Mouse (Mus musculus) midbrain, embryonic 16.5 days (tissue): Measurements from ENCODE around the gene Zfp81. TPM values are rescaled to one million over a fixed set of nuclear protein-coding genes. Genes with fewer than 3 reads are reported as not detected.
"Not testable (repeated sequence)": the region's sequence is repeated elsewhere in the genome, so short reads cannot be mapped to it uniquely, and the experiment has no call there.

ENCODE experiments used
- ATAC-seq: fragments of 200-750 bp; cut with Nextera tagmentation; 2 replicates; pipeline ENCODE4 v1.8.0; 2017; ENCODE audit warnings: moderate TSS enrichment
- H3K27ac ChIP-seq: fragments of 300-500 bp; sonication (generic); 2 replicates; pipeline ENCODE4 v1.5.1; 2014; ENCODE audit warnings: mild to moderate bottlenecking, low read length, mixed read lengths
- H3K27me3 ChIP-seq: fragments of 300-500 bp; sonication (generic); 2 replicates; pipeline ENCODE4 v1.6.1; 2014; ENCODE audit warnings: low read depth, low read length, mixed read lengths; ENCODE audit not compliant: control insufficient read depth, insufficient read depth
- H3K36me3 ChIP-seq: fragments of 300-500 bp; sonication (generic); 2 replicates; pipeline ENCODE4 v1.6.1; 2014; ENCODE audit warnings: mild to moderate bottlenecking, low read length, moderate library complexity, mixed read lengths; ENCODE audit not compliant: control insufficient read depth, insufficient read depth
- H3K4me1 ChIP-seq: fragments of 300-500 bp; sonication (generic); 2 replicates; pipeline ENCODE4 v1.6.1; 2014; ENCODE audit warnings: mild to moderate bottlenecking, low read length, mixed read lengths; ENCODE audit not compliant: control insufficient read depth, insufficient read depth
- H3K4me2 ChIP-seq: fragments of 300-500 bp; sonication (generic); 2 replicates; pipeline ENCODE4 v1.6.1; 2014; ENCODE audit warnings: mild to moderate bottlenecking, low read length, mixed read lengths
- H3K4me3 ChIP-seq: fragments of 300-500 bp; sonication (generic); 2 replicates; pipeline ENCODE4 v1.5.1; 2014; ENCODE audit warnings: low read depth, mild to moderate bottlenecking, low read length, moderate library complexity, mixed read lengths
- H3K9ac ChIP-seq: fragments of 300-500 bp; sonication (generic); 2 replicates; pipeline ENCODE4 v1.6.1; 2014; ENCODE audit warnings: low read depth, low read length, mixed read lengths
- H3K9me3 ChIP-seq: fragments of 300-500 bp; sonication (generic); replicated peaks from 2 replicates; pipeline ENCODE4 v1.6.1; 2014; ENCODE audit warnings: mild to moderate bottlenecking, low read length, mixed read lengths; ENCODE audit not compliant: control insufficient read depth, poor library complexity, severe bottlenecking
- WGBS: fragments of 180-500 bp; shearing (Covaris S2); extraction: QIAGEN DNeasy Blood & Tissue Kit; methylation state at CpG from one replicate; pipeline ENCODE4 v1.1.7; 2014; 5-methylcytosine and 5-hydroxymethylcytosine counted together
- polyA plus RNA-seq: library from polyadenylated mRNA; unstranded; fragments of >200 nt; fragmentation: Nextera tagmentation; extraction: Ambion mirVana; gene quantifications from 2 replicates; pipeline ENCODE4 v1.2.1, GENCODE M21; 2015

Zfp81 gene
- polyA plus RNA-seq, result 12.9 and 17.0 TPM in 2 replicates

DNA sequence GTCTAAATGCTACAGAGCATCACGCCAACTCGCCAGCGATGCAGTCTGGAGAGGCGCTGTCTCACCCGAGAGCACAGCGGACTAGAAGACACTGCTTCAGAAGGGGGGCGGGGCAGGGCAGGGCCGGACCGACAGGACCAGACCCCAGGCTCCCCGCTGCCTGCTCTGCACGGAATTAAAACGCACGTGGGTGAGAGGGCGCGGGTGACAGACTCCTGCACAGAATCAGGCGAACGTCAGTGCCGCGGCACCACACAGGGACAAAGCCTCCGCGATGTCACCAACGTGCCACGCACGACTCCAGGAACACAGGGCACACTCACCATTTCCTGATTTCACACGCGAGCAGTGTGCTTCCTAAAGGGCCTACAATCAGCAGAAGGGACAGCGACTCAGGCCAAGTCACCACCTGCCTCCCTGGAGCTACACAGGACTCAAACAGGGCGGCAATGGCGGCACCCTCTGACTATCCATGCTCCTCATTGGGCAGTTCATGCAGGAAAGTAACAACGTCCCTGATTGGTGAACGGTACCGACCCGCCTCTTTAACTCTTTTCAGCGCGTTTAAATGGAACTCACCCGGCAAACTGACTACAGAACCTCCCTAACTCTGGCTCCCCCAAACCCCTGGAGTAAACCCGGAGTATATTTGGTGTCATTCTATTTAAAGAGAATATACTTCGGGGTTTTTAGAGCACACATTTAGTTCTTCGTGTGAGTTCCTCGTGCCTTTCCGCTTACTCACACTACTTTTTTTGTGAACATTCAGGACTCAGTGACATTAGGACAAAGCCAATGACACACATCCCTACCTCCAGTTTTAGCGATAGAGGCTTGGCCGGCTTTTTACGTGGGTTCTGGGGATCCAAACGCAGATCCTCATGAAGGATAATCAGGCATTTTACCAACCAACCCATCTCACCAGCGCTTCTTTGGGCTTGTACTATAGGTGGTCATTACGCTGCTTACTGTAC lies at the start of gene Zfp81:
Gene Zfp81 (minus strand): TSS at position 468 of the 974 bp plus-strand sequence.
- 3% methylated on average over 47 of the region's 47 CpGs for WGBS
- Histone ChIP-seq H3K4me1 (peaks cover 9% of the 10 kb centered on the region), H3K27me3 (no peaks in the 10 kb centered on the region), H3K27ac (peak within 1 kb of the TSS; percentile 88), H3K4me3 (peak within 1 kb of the TSS; percentile 76), H3K9ac (peak within 1 kb of the TSS; percentile 83), H3K9me3 (no peaks in the 10 kb centered on the region), H3K36me3 (no peaks in the 10 kb centered on the region), H3K4me2 (peak within 1 kb of the TSS; percentile 84)
- peak; percentile 100 for ATAC-seq

DNA sequence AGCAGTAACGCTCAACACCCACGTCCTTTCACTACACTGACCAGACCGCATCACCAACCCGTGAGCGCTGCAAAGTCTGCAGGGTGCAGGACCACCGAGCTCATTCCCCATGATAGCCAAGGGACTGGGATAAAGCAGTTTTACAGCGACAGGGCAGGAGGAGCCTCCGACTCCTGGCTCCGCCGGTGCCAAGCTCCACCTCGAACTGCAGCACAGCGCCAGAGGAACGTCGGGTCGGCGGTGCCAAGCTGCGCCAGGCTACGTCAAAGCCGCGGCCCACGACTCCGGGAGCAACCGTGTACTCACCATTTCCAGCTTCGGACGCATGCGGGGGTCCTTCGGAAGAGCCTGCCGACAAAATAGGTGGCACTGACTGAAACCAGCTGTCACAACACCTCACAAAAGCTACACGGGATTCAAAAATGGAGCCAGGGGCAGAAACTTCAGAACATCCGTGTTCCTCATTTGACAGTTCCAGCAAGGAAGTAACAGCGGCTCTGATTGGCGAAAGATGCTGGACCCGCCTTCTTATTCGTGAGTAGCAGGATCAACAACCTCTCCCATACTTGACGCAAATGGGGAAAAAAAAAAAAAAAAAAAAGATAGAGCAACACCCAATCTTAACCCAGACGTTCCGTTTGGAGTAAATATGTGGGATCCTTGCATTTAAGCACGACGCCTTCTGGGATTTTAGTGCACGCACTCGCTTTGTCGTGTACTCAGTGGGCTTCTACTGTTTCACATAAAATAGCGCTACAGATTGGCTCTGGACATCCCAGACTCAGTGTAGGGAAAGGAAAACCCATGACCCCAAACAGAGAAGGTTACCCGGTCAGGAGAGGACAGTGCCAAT lies 35.7 kb upstream of the Zfp81 start, which contains the start of gene Zfp101:
Gene Zfp101 (minus strand): TSS at position 460 of the 853 bp plus-strand sequence.
- H3K4me1 ChIP-seq, result peaks cover 13% of the 10 kb centered on the region
- peak; percentile 99 for ATAC-seq
- peak within 1 kb of the TSS; percentile 75 for H3K9ac ChIP-seq
- H3K27me3 ChIP-seq, result no peaks in the 10 kb centered on the region
- no peaks in the 10 kb centered on the region for H3K9me3 ChIP-seq
- no peaks in the 10 kb centered on the region for H3K36me3 ChIP-seq
- peak within 1 kb of the TSS; percentile 87 for H3K4me3 ChIP-seq
- H3K27ac ChIP-seq, result peak within 1 kb of the TSS; percentile 90
- WGBS, result under 1% methylated on average over 44 of the region's 44 CpGs
- H3K4me2 ChIP-seq, result peak within 1 kb of the TSS; percentile 69

GRCm38 (mm10) chr17:33392271-33392670 lies 33.6 kb upstream of the Zfp81 start:
- H3K27me3 ChIP-seq, result no peaks in the 10 kb centered on the region
- WGBS, result 94% methylated on average over 5 of the region's 5 CpGs
- peaks cover 13% of the 10 kb centered on the region for H3K4me1 ChIP-seq
- no peak for ATAC-seq
- H3K9ac ChIP-seq, result no peak overlapping the region
- no peaks in the 10 kb centered on the region for H3K9me3 ChIP-seq
- H3K4me3 ChIP-seq, result no peak overlapping the region
- no peaks in the 10 kb centered on the region for H3K36me3 ChIP-seq
- H3K27ac ChIP-seq, result no peak overlapping the region
- H3K4me2 ChIP-seq, result no peak overlapping the region

DNA sequence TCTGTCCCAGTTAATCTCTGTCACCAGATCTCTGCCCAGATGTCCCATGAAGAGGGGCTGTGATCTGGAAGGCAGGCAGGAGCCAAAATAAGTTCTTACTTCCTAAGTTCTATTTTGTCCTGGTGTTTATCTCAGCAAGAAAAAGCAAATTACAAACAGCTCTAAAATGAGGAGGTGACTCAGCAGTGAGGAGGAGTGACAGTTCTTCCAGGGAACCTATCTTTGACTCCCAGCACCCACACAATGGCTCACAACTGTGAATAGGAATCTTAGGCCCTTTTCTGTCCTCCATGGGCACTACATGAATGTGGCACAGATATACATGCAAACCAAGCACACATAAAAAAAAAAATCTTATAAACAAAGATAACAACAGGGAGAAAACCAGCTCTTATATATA lies 27.0 kb upstream of the Zfp81 start:
- H3K4me2 ChIP-seq, result no peak overlapping the region
- H3K4me1 ChIP-seq, result no peaks in the 10 kb centered on the region
- H3K36me3 ChIP-seq, result peaks cover 30% of the 10 kb centered on the region
- no peak overlapping the region for H3K9ac ChIP-seq
- H3K27me3 ChIP-seq, result no peaks in the 10 kb centered on the region
- no peak overlapping the region for H3K4me3 ChIP-seq
- H3K9me3 ChIP-seq, result no peaks in the 10 kb centered on the region
- ATAC-seq, result no peak
- no peak overlapping the region for H3K27ac ChIP-seq

DNA sequence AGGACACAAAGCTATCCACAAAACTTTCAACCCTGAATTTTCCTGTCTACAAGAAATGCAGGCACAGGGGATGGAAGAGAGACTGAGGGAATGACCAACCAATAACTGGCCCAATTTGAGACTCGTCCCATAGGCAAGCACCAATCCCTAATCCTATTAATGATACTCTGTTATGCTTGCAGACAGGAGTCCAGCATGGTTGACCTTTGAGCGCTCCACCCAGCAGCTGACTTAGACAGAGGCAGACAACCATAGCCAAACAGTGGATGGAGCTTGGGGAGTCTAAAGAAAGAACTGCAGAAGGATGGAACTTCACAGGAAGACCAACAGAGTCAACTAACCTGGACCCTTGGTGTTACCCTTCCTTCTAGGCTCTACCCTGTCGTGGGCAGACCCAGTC lies 14.1 kb upstream of the Zfp81 start:
- Histone ChIP-seq H3K27me3 (no peaks in the 10 kb centered on the region), H3K4me1 (no peaks in the 10 kb centered on the region), H3K9ac (no peak overlapping the region), H3K4me2 (no peak overlapping the region), H3K27ac (no peak overlapping the region), H3K9me3 (no peaks in the 10 kb centered on the region), H3K36me3 (no peaks in the 10 kb centered on the region), H3K4me3 (no peak overlapping the region)
- no peak for ATAC-seq
- 87% methylated on average over 3 of the region's 3 CpGs for WGBS

- H3K4me2 ChIP-seq, result no peak overlapping the region
- WGBS, result 100% methylated on average over 1 of the region's 1 CpGs
- no peaks in the 10 kb centered on the region for H3K27me3 ChIP-seq
- peaks cover 10% of the 10 kb centered on the region for H3K9me3 ChIP-seq
- no peak overlapping the region for H3K4me3 ChIP-seq
- no peak for ATAC-seq
- H3K9ac ChIP-seq, result no peak overlapping the region
- no peak overlapping the region for H3K27ac ChIP-seq
- H3K36me3 ChIP-seq, result no peaks in the 10 kb centered on the region
- peaks cover 7% of the 10 kb centered on the region for H3K4me1 ChIP-seq
These were observed 5.7 kb downstream of the Zfp81 start for GRCm38 (mm10) chr17:33352981-33353380.

GRCm38 (mm10) chr17:33289876-33290149 lies 68.9 kb downstream of the Zfp81 start:
- not testable (repeated sequence) for H3K9ac ChIP-seq, H3K9me3 ChIP-seq, H3K4me2 ChIP-seq, H3K27me3 ChIP-seq, H3K36me3 ChIP-seq, H3K27ac ChIP-seq, ATAC-seq, H3K4me1 ChIP-seq, H3K4me3 ChIP-seq
- no CpG with 5 or more reads among the region's 9 CpGs for WGBS

- not testable (repeated sequence) for H3K4me1 ChIP-seq, H3K36me3 ChIP-seq, H3K9ac ChIP-seq, H3K27me3 ChIP-seq, H3K9me3 ChIP-seq, H3K27ac ChIP-seq, H3K4me3 ChIP-seq
- peak within 1 kb of the TSS; percentile 12; the same call in 1 of the 2 replicates for H3K4me2 ChIP-seq
- no CpG with 5 or more reads among the region's 25 CpGs for WGBS
- peak; percentile 100 for ATAC-seq
These were observed 69.4 kb downstream of the Zfp81 start, which contains the start of gene Zfp955b for GRCm38 (mm10) chr17:33289039-33289875. TSS of gene Zfp955b (plus strand) at chr17:33289544.
